Mouse (Mus musculus): ENCODE data around the gene Cyfip1. TPM values are rescaled to one million over a fixed set of nuclear protein-coding genes. Genes with fewer than 3 reads are reported as not detected.

Cyfip1 gene
- polyA plus RNA-seq, 1 experiment from 2014 or later: 138 TPM

- WGBS: 82% methylated on average over 9 of the region's 9 CpGs
- H3K36me3 ChIP-seq (ENCODE audit: insufficient read depth): peaks cover 77% of the 10 kb centered on the region
- H3K4me3 ChIP-seq (ENCODE audit: low read depth, low read length): no peak overlapping the region
Observed at GRCm38 (mm10) chr7:55827551-55827950, 14.0 kb upstream of the Cyfip1 start.

GRCm38 (mm10) chr7:55836877-55837276 is 4.7 kb upstream of the Cyfip1 start:
- Histone ChIP-seq H3K4me3 (ENCODE audit: low read depth, low read length) (no peak overlapping the region), H3K36me3 (ENCODE audit: insufficient read depth) (peaks cover 9% of the 10 kb centered on the region), H3K27ac (ENCODE audit: low read depth) (no peak overlapping the region), H3K9ac (no peak overlapping the region), H3K9me3 (ENCODE audit: low read depth, low read length) (no peaks in the 10 kb centered on the region), H3K4me2 (no peak overlapping the region), H3K4me1 (ENCODE audit: insufficient read depth) (no peaks in the 10 kb centered on the region), H3K27me3 (ENCODE audit: insufficient read depth, low read length) (no peaks in the 10 kb centered on the region)
- ATAC-seq (ENCODE audit: insufficient read depth) (no peak), DNase-seq (no peak)
- no peak for TF ChIP-seq CTCF (IDR thresholded peaks at IDR 0.05; ENCODE audit: low read depth)
- WGBS: 77% methylated on average over 4 of the region's 4 CpGs

More at GRCm38 (mm10) chr7:55827551-55827950, 14.0 kb upstream of the Cyfip1 start:
- ATAC-seq (ENCODE audit: insufficient read depth) (no peak), DNase-seq (no peak)
- Histone ChIP-seq H3K27ac (ENCODE audit: low read depth) (no peak overlapping the region), H3K4me1 (ENCODE audit: insufficient read depth) (no peaks in the 10 kb centered on the region), H3K9me3 (ENCODE audit: low read depth, low read length) (no peaks in the 10 kb centered on the region), H3K4me2 (no peak overlapping the region), H3K27me3 (ENCODE audit: insufficient read depth, low read length) (no peaks in the 10 kb centered on the region), H3K9ac (no peak overlapping the region)
- TF ChIP-seq CTCF (IDR thresholded peaks at IDR 0.05; ENCODE audit: low read depth): no peak

DNA sequence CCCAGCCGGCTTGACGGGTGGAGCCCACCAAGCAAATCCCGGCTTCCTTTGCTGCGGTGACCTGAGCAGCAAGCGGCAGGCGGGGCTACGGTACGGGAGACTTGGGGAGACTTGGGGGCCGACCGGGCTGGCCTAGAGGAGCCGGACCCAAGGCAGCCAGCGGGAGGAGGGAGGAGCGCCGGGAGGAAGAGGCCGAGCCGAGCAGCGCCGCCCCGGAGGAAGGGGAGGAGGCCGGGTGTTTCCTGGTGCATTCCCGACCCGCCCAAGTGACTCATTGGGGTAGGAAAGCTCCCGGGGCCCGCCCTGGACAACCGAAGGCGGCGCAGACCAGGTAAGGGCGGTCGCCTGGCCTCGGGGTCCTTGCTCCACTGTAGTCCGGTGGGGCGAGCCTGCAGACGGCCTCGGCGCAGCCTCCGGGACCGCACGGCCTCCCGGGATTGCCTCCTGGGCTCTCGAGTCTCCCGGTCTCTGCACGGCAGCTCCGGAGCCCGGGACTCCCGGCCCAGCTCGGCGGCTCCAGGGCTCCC is 495 bp downstream of the Cyfip1 start:
- no peak for TF ChIP-seq CTCF (IDR thresholded peaks at IDR 0.05; ENCODE audit: low read depth)
- Histone ChIP-seq H3K4me1 (ENCODE audit: insufficient read depth) (no peaks in the 10 kb centered on the region), H3K36me3 (ENCODE audit: insufficient read depth) (no peaks in the 10 kb centered on the region), H3K4me3 (ENCODE audit: low read depth, low read length) (peak overlapping the region; percentile 87), H3K27ac (ENCODE audit: low read depth) (peak overlapping the region; percentile 98), H3K4me2 (peak overlapping the region; percentile 65), H3K9ac (peak overlapping the region; percentile 95), H3K27me3 (ENCODE audit: insufficient read depth, low read length) (no peaks in the 10 kb centered on the region), H3K9me3 (ENCODE audit: low read depth, low read length) (no peaks in the 10 kb centered on the region)
- peak; percentile 94 for DNase-seq
- under 1% methylated on average over 45 of the region's 47 CpGs for WGBS
- peak; percentile 98 for ATAC-seq (ENCODE audit: insufficient read depth)

DNA sequence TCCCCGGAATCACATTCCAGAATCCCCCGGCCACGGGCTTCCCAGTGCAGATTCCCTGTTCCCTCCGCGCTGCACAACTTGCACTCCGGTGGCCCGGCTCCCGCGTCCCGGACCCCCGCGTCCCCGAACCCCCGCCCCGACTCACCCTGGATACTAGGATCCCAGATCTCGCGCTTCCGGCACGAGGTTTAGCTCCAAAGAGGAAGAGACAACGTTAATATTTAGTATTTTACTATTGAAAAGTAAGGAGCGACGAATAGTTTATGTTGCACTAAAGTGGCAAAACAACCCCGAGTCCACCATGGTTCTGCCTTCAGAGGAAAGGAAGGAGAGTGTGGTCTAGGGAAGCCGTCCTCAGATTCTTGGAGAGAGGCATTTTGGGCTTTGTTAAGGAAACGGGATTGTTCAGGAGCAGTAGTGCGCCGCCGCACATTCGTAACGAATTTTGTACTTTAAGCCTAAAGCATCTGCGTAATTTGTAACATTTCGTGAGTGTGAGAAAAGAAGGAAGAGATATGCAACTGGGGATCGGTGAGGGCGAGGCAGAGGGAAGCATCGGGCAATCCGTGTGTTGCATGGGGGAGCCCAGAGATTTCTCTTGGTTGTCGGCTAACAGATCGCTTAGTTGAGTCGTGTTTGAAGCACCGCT is 1.1 kb downstream of the Cyfip1 start:
- H3K36me3 ChIP-seq (ENCODE audit: insufficient read depth): no peaks in the 10 kb centered on the region
- peak overlapping the region; percentile 98 for H3K27ac ChIP-seq (ENCODE audit: low read depth)
- DNase-seq: peak; percentile 63
- H3K27me3 ChIP-seq (ENCODE audit: insufficient read depth, low read length): no peaks in the 10 kb centered on the region
- H3K4me3 ChIP-seq (ENCODE audit: low read depth, low read length): peak overlapping the region; percentile 87
- H3K9me3 ChIP-seq (ENCODE audit: low read depth, low read length): no peaks in the 10 kb centered on the region
- under 1% methylated on average over 40 of the region's 40 CpGs for WGBS
- ATAC-seq (ENCODE audit: insufficient read depth): peak; percentile 60
- H3K9ac ChIP-seq: peak overlapping the region; percentile 95
- H3K4me2 ChIP-seq: peak overlapping the region; percentile 65
- H3K4me1 ChIP-seq (ENCODE audit: insufficient read depth): no peaks in the 10 kb centered on the region
- TF ChIP-seq CTCF (IDR thresholded peaks at IDR 0.05; ENCODE audit: low read depth): no peak

- Histone ChIP-seq H3K4me3 (ENCODE audit: low read depth, low read length) (no peak overlapping the region), H3K27ac (ENCODE audit: low read depth) (no peak overlapping the region), H3K4me2 (no peak overlapping the region), H3K9ac (no peak overlapping the region), H3K27me3 (ENCODE audit: insufficient read depth, low read length) (no peaks in the 10 kb centered on the region), H3K36me3 (ENCODE audit: insufficient read depth) (no peaks in the 10 kb centered on the region), H3K4me1 (ENCODE audit: insufficient read depth) (no peaks in the 10 kb centered on the region), H3K9me3 (ENCODE audit: low read depth, low read length) (no peaks in the 10 kb centered on the region)
- ATAC-seq (ENCODE audit: insufficient read depth) (no peak), DNase-seq (peak; percentile 19)
- 49% methylated on average over 9 of the region's 9 CpGs for WGBS
- no peak for TF ChIP-seq CTCF (IDR thresholded peaks at IDR 0.05; ENCODE audit: low read depth)
Observed at GRCm38 (mm10) chr7:55846606-55847312, 5.2 kb downstream of the Cyfip1 start.

DNA sequence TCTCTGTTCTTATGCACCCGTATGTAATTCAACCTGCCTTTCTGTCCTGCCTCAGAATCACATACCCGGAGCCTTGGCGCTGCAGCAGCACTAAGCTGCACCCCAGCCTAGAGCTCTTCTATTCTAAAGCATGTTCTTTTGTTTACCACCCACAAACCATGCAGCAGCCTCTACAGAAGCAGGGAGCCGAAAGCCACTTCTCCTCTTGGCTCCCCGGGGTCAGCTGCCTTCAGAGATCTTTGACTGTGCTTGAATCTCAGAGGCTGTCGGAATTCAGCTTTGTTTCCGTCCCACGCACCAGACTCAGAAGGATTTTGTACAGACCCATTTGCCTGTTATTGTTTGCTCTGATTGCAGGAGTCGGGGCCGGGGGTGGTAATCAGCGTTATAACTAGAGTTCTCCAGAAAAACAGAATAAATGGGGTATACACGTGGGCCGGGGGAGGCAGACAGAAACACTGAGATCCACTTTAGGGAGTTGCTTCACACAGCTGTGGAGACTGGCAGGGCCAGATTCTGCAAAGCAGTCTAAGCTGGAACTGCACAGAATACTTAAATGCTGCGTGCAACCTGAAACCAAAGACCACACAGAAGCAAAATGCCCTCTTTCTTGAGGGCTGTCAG is 8.5 kb downstream of the Cyfip1 start:
- ATAC-seq (ENCODE audit: insufficient read depth) (peak; percentile 67), DNase-seq (peak; percentile 46)
- TF ChIP-seq CTCF (IDR thresholded peaks at IDR 0.05; ENCODE audit: low read depth): no peak
- no peak overlapping the region for H3K9ac ChIP-seq
- no peaks in the 10 kb centered on the region for H3K27me3 ChIP-seq (ENCODE audit: insufficient read depth, low read length)
- no peak overlapping the region; the same call in 1 of the 2 replicates for H3K27ac ChIP-seq (ENCODE audit: low read depth)
- no peak overlapping the region for H3K4me2 ChIP-seq
- no peaks in the 10 kb centered on the region; the same call in 1 of the 2 replicates for H3K36me3 ChIP-seq (ENCODE audit: insufficient read depth)
- 47% methylated on average over 14 of the region's 14 CpGs for WGBS
- no peaks in the 10 kb centered on the region for H3K4me1 ChIP-seq (ENCODE audit: insufficient read depth)
- H3K4me3 ChIP-seq (ENCODE audit: low read depth, low read length): no peak overlapping the region
- H3K9me3 ChIP-seq (ENCODE audit: low read depth, low read length): no peaks in the 10 kb centered on the region

DNA sequence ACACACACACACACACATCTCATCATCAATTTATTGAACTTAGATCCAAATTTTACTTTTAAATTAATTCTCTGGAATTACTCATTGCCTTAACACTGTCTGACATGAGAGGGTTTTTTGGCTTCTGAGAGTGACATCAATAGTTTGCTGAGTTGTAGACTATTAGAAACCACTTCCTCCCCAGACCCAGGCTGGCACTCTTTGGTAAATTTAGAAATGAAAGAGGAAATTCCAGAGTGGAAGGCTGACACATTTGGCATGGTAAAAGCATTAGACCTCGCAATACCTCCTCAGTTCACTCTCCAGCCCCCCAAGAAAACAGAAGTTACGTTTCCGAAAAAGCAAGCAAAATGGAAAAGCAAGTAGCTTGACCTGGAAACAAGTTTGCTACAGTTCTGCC is 11.2 kb downstream of the Cyfip1 start:
- no peak for ATAC-seq (ENCODE audit: insufficient read depth)
- no peaks in the 10 kb centered on the region for H3K4me1 ChIP-seq (ENCODE audit: insufficient read depth)
- no peak for DNase-seq
- H3K9ac ChIP-seq: no peak overlapping the region
- no peaks in the 10 kb centered on the region for H3K9me3 ChIP-seq (ENCODE audit: low read depth, low read length)
- no peaks in the 10 kb centered on the region for H3K27me3 ChIP-seq (ENCODE audit: insufficient read depth, low read length)
- no peak overlapping the region for H3K4me2 ChIP-seq
- H3K4me3 ChIP-seq (ENCODE audit: low read depth, low read length): no peak overlapping the region
- H3K27ac ChIP-seq (ENCODE audit: low read depth): no peak overlapping the region
- no peaks in the 10 kb centered on the region; the same call in 1 of the 2 replicates for H3K36me3 ChIP-seq (ENCODE audit: insufficient read depth)
- 81% methylated on average over 3 of the region's 3 CpGs for WGBS
- no peak for TF ChIP-seq CTCF (IDR thresholded peaks at IDR 0.05; ENCODE audit: low read depth)
